Mouse (Mus musculus): ENCODE results near the gene Gm49661. TPM values are rescaled to one million over a fixed set of nuclear protein-coding genes. Genes with fewer than 3 reads are reported as not detected.
A peak's percentile ranks its signal among the peaks of the same experiment; 100 is the strongest.

Gm49661 gene
- polyA plus RNA-seq, 1 experiment from 2014 or later, result not detected

- Histone ChIP-seq H3K36me3 (ENCODE audit: control insufficient read depth, insufficient read depth, low read length) (no peaks in the 10 kb centered on the region), H3K9me3 (ENCODE audit: control insufficient read depth, low read length) (no peaks in the 10 kb centered on the region), H3K4me1 (replicated peaks; ENCODE audit: control insufficient read depth, insufficient read depth, low read length) (peaks cover 36% of the 10 kb centered on the region), H3K27me3 (ENCODE audit: control insufficient read depth, insufficient read depth, low read length) (peaks cover 40% of the 10 kb centered on the region), H3K4me2 (ENCODE audit: low read depth, low read length, severe bottlenecking) (peak overlapping the region; percentile 97), H3K27ac (ENCODE audit: low read depth, low read length) (no peak overlapping the region), H3K4me3 (ENCODE audit: low read depth, low read length) (peak overlapping the region; percentile 25), H3K9ac (ENCODE audit: low read length) (peak overlapping the region; percentile 41; the same call in 1 of the 2 replicates)
- WGBS, result 2% methylated on average over 42 of the region's 42 CpGs
- ATAC-seq (replicated peaks; ENCODE audit: low FRiP score), result no peak; the same call in 1 of the 2 replicates
- peak; percentile 89 for DNase-seq (ENCODE audit: low spot score)
Measured at GRCm38 (mm10) chr8:84979599-84980421, 10.6 kb upstream of the Gm49661 start.

GRCm38 (mm10) chr8:84978248-84978940, 9.2 kb upstream of the Gm49661 start, which contains the start of gene Junb:
Gene Junb, minus strand, starts transcription at chr8:84978718.
- Histone ChIP-seq H3K4me3 (ENCODE audit: low read depth, low read length) (peak within 1 kb of the TSS; percentile 40), H3K27me3 (ENCODE audit: control insufficient read depth, insufficient read depth, low read length) (peaks cover 40% of the 10 kb centered on the region), H3K4me2 (ENCODE audit: low read depth, low read length, severe bottlenecking) (peak within 1 kb of the TSS; percentile 97), H3K4me1 (replicated peaks; ENCODE audit: control insufficient read depth, insufficient read depth, low read length) (peaks cover 32% of the 10 kb centered on the region), H3K27ac (ENCODE audit: low read depth, low read length) (no peak within 1 kb of the TSS), H3K36me3 (ENCODE audit: control insufficient read depth, insufficient read depth, low read length) (no peaks in the 10 kb centered on the region), H3K9ac (ENCODE audit: low read length) (peak within 1 kb of the TSS; percentile 45), H3K9me3 (ENCODE audit: control insufficient read depth, low read length) (no peaks in the 10 kb centered on the region)
- under 1% methylated on average over 63 of the region's 63 CpGs for WGBS
- peak; percentile 89 for DNase-seq (ENCODE audit: low spot score)
- ATAC-seq (replicated peaks; ENCODE audit: low FRiP score), result peak; percentile 31

- no peak overlapping the region for H3K27ac ChIP-seq (ENCODE audit: low read depth, low read length)
- H3K4me2 ChIP-seq (ENCODE audit: low read depth, low read length, severe bottlenecking), result peak overlapping the region; percentile 97
- no peaks in the 10 kb centered on the region for H3K9me3 ChIP-seq (ENCODE audit: control insufficient read depth, low read length)
- peaks cover 40% of the 10 kb centered on the region for H3K27me3 ChIP-seq (ENCODE audit: control insufficient read depth, insufficient read depth, low read length)
- ATAC-seq (replicated peaks; ENCODE audit: low FRiP score) (no peak), DNase-seq (ENCODE audit: low spot score) (peak; percentile 77)
- peaks cover 3% of the 10 kb centered on the region; the same call in 1 of the 2 replicates for H3K36me3 ChIP-seq (ENCODE audit: control insufficient read depth, insufficient read depth, low read length)
- peak overlapping the region; percentile 40 for H3K4me3 ChIP-seq (ENCODE audit: low read depth, low read length)
- H3K4me1 ChIP-seq (replicated peaks; ENCODE audit: control insufficient read depth, insufficient read depth, low read length), result peaks cover 32% of the 10 kb centered on the region
- peak overlapping the region; percentile 24; the same call in 1 of the 2 replicates for H3K9ac ChIP-seq (ENCODE audit: low read length)
- 2% methylated on average over 69 of the region's 70 CpGs for WGBS
Measured at GRCm38 (mm10) chr8:84977435-84978247, 8.4 kb upstream of the Gm49661 start.

- H3K36me3 ChIP-seq (ENCODE audit: control insufficient read depth, insufficient read depth, low read length), result peaks cover 7% of the 10 kb centered on the region; the same call in 1 of the 2 replicates
- H3K9me3 ChIP-seq (ENCODE audit: control insufficient read depth, low read length), result no peaks in the 10 kb centered on the region
- H3K27ac ChIP-seq (ENCODE audit: low read depth, low read length), result no peak overlapping the region
- DNase-seq (ENCODE audit: low spot score), result no peak
- 4% methylated on average over 25 of the region's 25 CpGs for WGBS
- H3K4me2 ChIP-seq (ENCODE audit: low read depth, low read length, severe bottlenecking), result peak overlapping the region; percentile 97
- H3K27me3 ChIP-seq (ENCODE audit: control insufficient read depth, insufficient read depth, low read length), result peaks cover 40% of the 10 kb centered on the region
- H3K4me1 ChIP-seq (replicated peaks; ENCODE audit: control insufficient read depth, insufficient read depth, low read length), result peaks cover 32% of the 10 kb centered on the region
- peak overlapping the region; percentile 40 for H3K4me3 ChIP-seq (ENCODE audit: low read depth, low read length)
- 0 out of 2 replicates have a peak overlapping the region, but pooled peaks have one; percentile 31 for H3K9ac ChIP-seq (ENCODE audit: low read length)
- no peak for ATAC-seq (replicated peaks; ENCODE audit: low FRiP score)
Measured at GRCm38 (mm10) chr8:84976763-84977434, 7.7 kb upstream of the Gm49661 start.

GRCm38 (mm10) chr8:84976031-84976762, 7.0 kb upstream of the Gm49661 start:
- Histone ChIP-seq H3K27ac (ENCODE audit: low read depth, low read length) (no peak overlapping the region), H3K4me2 (ENCODE audit: low read depth, low read length, severe bottlenecking) (peak overlapping the region; percentile 97), H3K9me3 (ENCODE audit: control insufficient read depth, low read length) (no peaks in the 10 kb centered on the region), H3K4me1 (replicated peaks; ENCODE audit: control insufficient read depth, insufficient read depth, low read length) (peaks cover 32% of the 10 kb centered on the region), H3K4me3 (ENCODE audit: low read depth, low read length) (peak overlapping the region; percentile 40), H3K9ac (ENCODE audit: low read length) (peak overlapping the region; percentile 41), H3K36me3 (ENCODE audit: control insufficient read depth, insufficient read depth, low read length) (peaks cover 11% of the 10 kb centered on the region; the same call in 1 of the 2 replicates), H3K27me3 (ENCODE audit: control insufficient read depth, insufficient read depth, low read length) (peaks cover 38% of the 10 kb centered on the region)
- DNase-seq (ENCODE audit: low spot score) (peak; percentile 97), ATAC-seq (replicated peaks; ENCODE audit: low FRiP score) (peak; percentile 87)
- 1% methylated on average over 56 of the region's 61 CpGs for WGBS

- no peaks in the 10 kb centered on the region for H3K9me3 ChIP-seq (ENCODE audit: control insufficient read depth, low read length)
- DNase-seq (ENCODE audit: low spot score), result peak; percentile 77
- no peak overlapping the region for H3K4me3 ChIP-seq (ENCODE audit: low read depth, low read length)
- H3K36me3 ChIP-seq (ENCODE audit: control insufficient read depth, insufficient read depth, low read length), result peaks cover 11% of the 10 kb centered on the region; the same call in 1 of the 2 replicates
- WGBS, result 29% methylated on average over 7 of the region's 7 CpGs
- peaks cover 32% of the 10 kb centered on the region for H3K27me3 ChIP-seq (ENCODE audit: control insufficient read depth, insufficient read depth, low read length)
- no peak for ATAC-seq (replicated peaks; ENCODE audit: low FRiP score)
- peaks cover 33% of the 10 kb centered on the region for H3K4me1 ChIP-seq (replicated peaks; ENCODE audit: control insufficient read depth, insufficient read depth, low read length)
- H3K4me2 ChIP-seq (ENCODE audit: low read depth, low read length, severe bottlenecking), result peak overlapping the region; percentile 97; the same call in 1 of the 2 replicates
- H3K27ac ChIP-seq (ENCODE audit: low read depth, low read length), result no peak overlapping the region
- H3K9ac ChIP-seq (ENCODE audit: low read length), result no peak overlapping the region
Measured at GRCm38 (mm10) chr8:84975434-84975833, 6.2 kb upstream of the Gm49661 start.

- H3K36me3 ChIP-seq (ENCODE audit: control insufficient read depth, insufficient read depth, low read length), result peaks cover 11% of the 10 kb centered on the region; the same call in 1 of the 2 replicates
- H3K27ac ChIP-seq (ENCODE audit: low read depth, low read length), result no peak overlapping the region
- DNase-seq (ENCODE audit: low spot score) (no peak), ATAC-seq (replicated peaks; ENCODE audit: low FRiP score) (no peak)
- 87% methylated on average over 8 of the region's 8 CpGs for WGBS
- no peaks in the 10 kb centered on the region for H3K9me3 ChIP-seq (ENCODE audit: control insufficient read depth, low read length)
- H3K4me2 ChIP-seq (ENCODE audit: low read depth, low read length, severe bottlenecking), result no peak overlapping the region
- H3K9ac ChIP-seq (ENCODE audit: low read length), result no peak overlapping the region
- no peak overlapping the region for H3K4me3 ChIP-seq (ENCODE audit: low read depth, low read length)
- H3K27me3 ChIP-seq (ENCODE audit: control insufficient read depth, insufficient read depth, low read length), result peaks cover 27% of the 10 kb centered on the region
- peaks cover 29% of the 10 kb centered on the region for H3K4me1 ChIP-seq (replicated peaks; ENCODE audit: control insufficient read depth, insufficient read depth, low read length)
Measured at GRCm38 (mm10) chr8:84974543-84975142, 5.4 kb upstream of the Gm49661 start.
